Mouse (Mus musculus): ENCODE measurements around the gene Ehbp1l1.

The Ehbp1l1 gene

GRCm38 (mm10) chr19:5734325-5734724 is 8.2 kb upstream of the Ehbp1l1 start:
- no peak for DNase-seq (ENCODE audit: low spot score in 2 of 2)

- DNase-seq (ENCODE audit: low spot score in 2 of 2), result peak; percentile 90 to 92
These were observed 5.3 kb upstream of the Ehbp1l1 start for GRCm38 (mm10) chr19:5731264-5731978.

- no peak for DNase-seq (ENCODE audit: low spot score in 2 of 2)
These were observed 4.4 kb upstream of the Ehbp1l1 start for GRCm38 (mm10) chr19:5730314-5731186.

GRCm38 (mm10) chr19:5729444-5729815 is 3.3 kb upstream of the Ehbp1l1 start, which contains the start of gene Fam89b:
Gene Fam89b (minus strand): TSS chr19:5729653.
- peak; percentile 68 to 76 for DNase-seq (ENCODE audit: low spot score in 2 of 2)

GRCm38 (mm10) chr19:5728631-5729443 is 2.7 kb upstream of the Ehbp1l1 start:
- DNase-seq (ENCODE audit: low spot score in 2 of 2), result peak; percentile 35 to 40

- DNase-seq (ENCODE audit: low spot score in 2 of 2), result peak; percentile 61 to 62
These were observed 1.6 kb upstream of the Ehbp1l1 start for GRCm38 (mm10) chr19:5727701-5728100.

GRCm38 (mm10) chr19:5726961-5727578 is 953 bp upstream of the Ehbp1l1 start:
- DNase-seq (ENCODE audit: low spot score in 2 of 2), result no peak

GRCm38 (mm10) chr19:5725029-5725707 is 949 bp downstream of the Ehbp1l1 start:
- no peak for DNase-seq (ENCODE audit: low spot score in 2 of 2)

- no peak for DNase-seq (ENCODE audit: low spot score in 2 of 2)
These were observed 1.6 kb downstream of the Ehbp1l1 start for GRCm38 (mm10) chr19:5724549-5724941.

- no peak for DNase-seq (ENCODE audit: low spot score in 2 of 2)
These were observed 2.1 kb downstream of the Ehbp1l1 start for GRCm38 (mm10) chr19:5723934-5724548.

GRCm38 (mm10) chr19:5722848-5723425 is 3.2 kb downstream of the Ehbp1l1 start:
- no peak for DNase-seq (ENCODE audit: low spot score in 2 of 2)

- DNase-seq (ENCODE audit: low spot score in 2 of 2), result no peak
These were observed 4.9 kb downstream of the Ehbp1l1 start for GRCm38 (mm10) chr19:5721233-5721632.

GRCm38 (mm10) chr19:5716955-5717354 is 9.2 kb downstream of the Ehbp1l1 start:
- DNase-seq (ENCODE audit: low spot score in 2 of 2), result no peak

GRCm38 (mm10) chr19:5715793-5716688 is 10.1 kb downstream of the Ehbp1l1 start:
- DNase-seq (ENCODE audit: low spot score in 2 of 2), result no peak

GRCm38 (mm10) chr19:5713730-5714129 is 12.4 kb downstream of the Ehbp1l1 start:
- no peak for DNase-seq (ENCODE audit: low spot score in 2 of 2)

- DNase-seq (ENCODE audit: low spot score in 2 of 2), result no peak
These were observed 12.9 kb downstream of the Ehbp1l1 start for GRCm38 (mm10) chr19:5713255-5713654.

GRCm38 (mm10) chr19:5711907-5712460 is 14.1 kb downstream of the Ehbp1l1 start:
- no peak for DNase-seq (ENCODE audit: low spot score in 2 of 2)

GRCm38 (mm10) chr19:5711218-5711617 is 14.9 kb downstream of the Ehbp1l1 start:
- peak in 1 of 2 experiments; percentile 64 for DNase-seq (ENCODE audit: low spot score in 2 of 2)

GRCm38 (mm10) chr19:5710581-5710980 is 15.5 kb downstream of the Ehbp1l1 start:
- no peak for DNase-seq (ENCODE audit: low spot score in 2 of 2)
